Mouse (Mus musculus) urinary bladder, postnatal 25 days (tissue): ENCODE data around the gene B830017H08Rik.

Experiments
- DNase-seq: peaks from one replicate; pipeline ENCODE4 v3.0.0; 2022; ENCODE audit warnings: low spot score

Gene B830017H08Rik

DNA sequence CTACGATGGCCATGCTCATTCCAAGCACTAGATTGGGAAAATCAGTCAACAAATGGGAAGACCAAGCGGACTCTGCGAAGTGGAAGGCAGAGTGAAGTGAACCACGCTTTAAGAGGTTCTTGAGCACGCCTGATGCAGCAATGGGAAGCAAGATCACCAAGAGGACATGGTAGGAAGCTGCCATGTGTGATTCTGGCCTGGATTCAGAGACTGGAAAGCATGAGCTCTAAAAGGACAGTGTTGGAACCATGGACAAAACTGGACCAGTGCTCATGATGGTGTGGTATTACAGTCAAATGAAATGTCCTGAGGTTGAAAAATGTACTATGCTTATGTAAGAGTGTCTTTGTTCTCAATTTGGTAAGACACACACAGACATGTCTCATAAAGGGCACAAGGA, 18.4 kb downstream of the B830017H08Rik start:
- DNase-seq, result no peak

DNA sequence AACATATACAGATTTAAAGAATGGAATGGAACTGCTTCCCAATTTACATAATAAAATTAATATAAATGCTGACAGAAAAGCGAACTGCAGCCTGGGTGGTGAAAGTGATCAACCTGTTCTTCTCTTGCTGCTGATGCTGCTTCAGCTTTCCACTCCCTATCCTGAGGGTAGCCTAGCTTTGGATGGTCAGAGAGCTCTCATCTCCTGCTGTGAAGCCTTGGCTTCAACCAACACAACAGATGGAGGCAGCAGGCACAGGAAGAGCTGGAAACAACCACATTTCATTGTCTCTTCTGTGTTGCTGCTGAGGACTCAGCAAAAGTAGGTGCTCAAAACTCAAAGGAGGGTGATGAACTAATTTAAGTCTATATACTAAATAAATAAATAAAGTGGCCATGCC, 18.9 kb downstream of the B830017H08Rik start:
- DNase-seq, result no peak

DNA sequence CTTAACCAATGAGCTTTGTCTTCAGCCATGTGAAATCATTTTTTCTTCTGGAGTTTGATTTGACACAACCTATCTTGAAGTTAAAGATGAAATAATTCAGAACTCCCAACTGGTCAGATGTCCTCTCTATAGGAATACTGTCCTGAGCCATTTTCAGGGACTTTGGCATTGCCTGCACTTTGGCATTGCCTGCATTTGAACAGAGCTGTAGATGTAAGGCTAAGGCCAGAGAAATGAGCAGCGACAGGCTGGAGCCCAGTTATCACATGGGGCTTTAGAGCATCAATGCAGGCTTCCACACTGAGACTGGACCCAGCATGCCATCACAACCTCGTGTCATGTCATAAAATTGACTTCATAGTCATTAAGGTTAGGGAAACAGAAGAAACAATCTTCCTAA, 20.3 kb downstream of the B830017H08Rik start:
- DNase-seq, result no peak

DNA sequence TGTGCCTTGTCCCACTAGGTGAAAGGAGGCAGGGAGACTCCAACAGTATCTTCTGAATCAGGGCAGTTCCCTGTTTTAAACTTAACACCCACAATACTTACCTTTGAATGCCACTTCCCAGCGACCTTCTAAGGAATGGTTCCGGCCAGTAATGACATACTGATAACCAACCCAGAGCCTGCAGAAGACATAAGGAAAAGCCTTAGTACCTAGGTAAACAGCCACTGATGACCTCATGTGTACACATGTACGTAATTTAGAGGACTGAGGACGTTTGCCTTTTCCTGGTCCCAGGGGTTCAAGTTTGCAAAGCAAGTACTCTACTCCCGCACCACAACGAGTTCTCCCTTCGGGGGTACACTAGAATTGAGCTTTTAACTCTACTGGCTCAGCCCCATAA, 24.2 kb downstream of the B830017H08Rik start:
- no peak for DNase-seq

DNA sequence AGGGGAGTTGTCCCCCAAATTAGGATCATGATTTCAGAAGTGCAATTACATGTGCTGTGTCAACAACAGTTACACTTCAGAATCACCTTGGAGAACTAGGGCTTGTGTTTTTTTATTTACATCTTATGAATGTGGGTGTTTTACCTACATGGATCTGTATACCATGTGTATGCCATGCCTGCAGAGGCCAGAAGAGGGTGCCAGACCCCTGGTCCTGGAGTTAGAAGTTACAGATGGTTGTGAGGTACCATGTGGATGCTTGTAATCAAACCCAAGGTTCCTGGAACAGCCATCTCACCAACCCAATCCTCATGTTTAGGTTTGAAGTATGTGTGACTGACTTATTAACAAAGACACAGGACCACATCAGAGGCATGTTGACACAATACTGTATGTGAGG, 25.7 kb downstream of the B830017H08Rik start:
- no peak for DNase-seq

DNA sequence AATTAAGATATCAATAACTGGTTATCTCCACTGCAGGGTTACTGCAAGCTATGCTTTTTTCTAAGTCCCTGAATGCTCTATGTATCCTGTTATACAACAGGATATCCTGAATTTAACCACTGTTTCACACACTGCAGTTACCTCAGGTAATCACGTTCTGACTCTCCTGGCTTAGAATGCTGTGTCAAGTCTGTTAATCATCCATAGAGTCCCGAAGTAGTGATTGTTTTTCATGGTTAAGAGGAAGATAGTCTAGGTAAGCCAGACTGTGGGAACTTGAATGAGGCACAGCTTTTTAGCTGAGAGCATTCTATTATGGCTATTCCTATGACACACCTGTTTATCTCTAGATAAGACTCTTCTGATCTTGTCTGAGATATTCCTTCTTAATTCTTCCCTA, 32.4 kb downstream of the B830017H08Rik start:
- no peak for DNase-seq

DNA sequence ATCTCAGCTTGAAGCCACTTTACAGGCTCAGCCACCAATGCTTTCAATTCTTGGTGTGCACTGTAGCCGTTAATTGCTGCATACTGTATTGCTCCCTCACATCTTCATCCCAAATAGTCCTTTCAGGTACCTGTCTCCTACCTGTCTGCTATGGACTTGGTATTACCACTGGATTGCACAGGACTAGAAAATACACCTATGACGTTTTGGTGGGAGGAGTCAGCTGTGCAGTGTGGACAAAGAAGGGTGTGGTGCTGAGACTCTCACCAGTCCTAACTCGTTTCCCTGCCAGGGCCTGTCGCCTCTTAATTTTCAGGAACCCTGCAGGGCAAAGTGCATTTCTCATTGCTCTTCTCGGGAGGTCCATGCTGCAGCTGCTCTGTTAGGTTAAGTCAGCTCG, 32.8 kb downstream of the B830017H08Rik start:
- DNase-seq, result peak; percentile 34

DNA sequence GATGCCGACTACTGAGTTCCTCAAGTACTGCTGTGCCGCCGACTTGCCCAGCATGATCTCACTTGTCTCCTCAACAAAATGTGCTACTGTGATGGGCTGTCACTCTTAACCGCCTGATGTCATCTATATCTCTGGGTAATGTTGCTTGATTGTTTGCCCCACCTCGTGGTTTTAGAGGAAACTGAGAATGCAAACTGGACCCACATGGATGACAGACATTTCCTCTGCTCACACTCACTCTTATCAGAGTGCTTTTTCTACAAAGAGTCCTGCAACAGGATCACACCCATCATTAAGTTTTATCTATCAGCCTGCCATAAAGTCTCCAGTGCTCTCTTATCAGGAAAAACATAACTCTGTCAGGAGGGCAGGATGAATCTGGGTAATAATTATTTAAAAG, 38.3 kb downstream of the B830017H08Rik start:
- DNase-seq, result no peak

DNA sequence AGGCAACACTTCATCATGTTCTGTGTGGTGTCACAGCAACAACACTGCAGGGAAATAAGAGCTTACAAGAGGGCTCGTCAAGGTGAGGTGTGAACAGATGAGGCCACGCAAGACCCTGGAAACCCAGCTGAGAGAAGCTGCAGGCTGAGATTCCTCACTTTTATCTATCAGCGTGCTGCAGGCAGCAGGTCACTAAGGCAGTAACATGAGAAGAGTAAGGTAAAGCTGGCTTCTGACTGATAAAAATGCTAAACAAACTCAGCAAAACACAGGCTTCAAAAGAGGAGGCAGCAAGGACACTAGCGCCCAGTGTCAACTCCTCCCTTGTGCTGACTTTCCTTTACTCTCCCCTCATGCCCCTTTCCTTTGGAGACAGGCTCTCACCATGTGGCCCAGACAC, 40.1 kb downstream of the B830017H08Rik start:
- no peak for DNase-seq

DNA sequence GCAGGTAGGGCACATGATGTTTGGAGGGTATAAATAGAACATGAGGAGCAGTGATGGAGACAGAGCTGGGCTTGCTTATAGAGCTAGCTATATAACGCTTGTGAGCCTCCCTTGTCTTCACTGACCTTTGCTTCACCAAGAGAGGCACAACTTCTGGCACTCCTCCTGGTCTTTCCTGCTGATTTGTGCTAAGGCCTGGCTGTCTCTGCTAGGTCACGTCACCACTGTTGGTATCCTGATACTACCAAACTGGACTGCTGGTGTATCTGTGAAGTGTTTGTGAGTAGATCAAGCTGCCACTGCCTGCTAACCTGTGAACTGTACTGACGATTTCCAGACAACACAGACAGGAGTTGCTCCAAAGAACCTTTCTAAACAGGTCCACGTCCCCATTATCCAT, 42.3 kb downstream of the B830017H08Rik start:
- DNase-seq, result no peak

DNA sequence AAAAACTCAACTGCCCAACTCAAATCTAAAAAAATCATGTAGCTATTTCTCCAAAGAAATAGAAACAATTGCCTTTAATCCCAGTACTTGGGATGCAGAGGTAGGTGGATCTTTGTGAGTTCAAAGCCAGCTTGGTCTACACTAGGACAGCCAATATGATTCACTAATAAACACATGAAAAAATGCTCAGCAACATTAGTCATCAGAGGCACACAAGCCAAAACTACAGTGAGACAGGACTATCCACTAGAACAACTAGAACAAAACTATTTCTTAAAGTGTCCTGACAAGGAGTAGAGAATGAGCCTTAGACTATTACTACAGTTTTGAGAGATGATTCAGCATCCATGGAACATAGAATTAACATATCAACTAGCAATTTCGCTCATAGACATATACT, 43.2 kb downstream of the B830017H08Rik start:
- no peak for DNase-seq

DNA sequence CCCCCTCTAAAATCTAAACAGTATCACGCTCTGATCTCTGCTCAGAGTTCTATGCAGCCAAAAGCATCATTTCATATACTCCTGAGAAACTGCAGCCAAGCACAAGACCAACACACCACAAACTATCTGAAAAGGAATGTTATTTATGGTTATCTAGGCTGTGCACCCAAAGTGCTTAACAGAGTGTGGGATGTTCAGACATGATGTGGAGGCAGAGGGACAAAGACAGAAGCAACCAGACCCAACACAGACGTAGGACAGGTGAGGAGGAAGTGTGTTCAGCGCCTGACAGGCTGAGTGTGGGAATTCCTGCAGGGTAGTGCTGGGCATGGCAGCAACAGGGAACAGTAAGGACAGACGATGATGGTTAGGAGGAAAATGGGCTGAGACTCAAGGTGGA, 46.6 kb downstream of the B830017H08Rik start:
- DNase-seq, result no peak

DNA sequence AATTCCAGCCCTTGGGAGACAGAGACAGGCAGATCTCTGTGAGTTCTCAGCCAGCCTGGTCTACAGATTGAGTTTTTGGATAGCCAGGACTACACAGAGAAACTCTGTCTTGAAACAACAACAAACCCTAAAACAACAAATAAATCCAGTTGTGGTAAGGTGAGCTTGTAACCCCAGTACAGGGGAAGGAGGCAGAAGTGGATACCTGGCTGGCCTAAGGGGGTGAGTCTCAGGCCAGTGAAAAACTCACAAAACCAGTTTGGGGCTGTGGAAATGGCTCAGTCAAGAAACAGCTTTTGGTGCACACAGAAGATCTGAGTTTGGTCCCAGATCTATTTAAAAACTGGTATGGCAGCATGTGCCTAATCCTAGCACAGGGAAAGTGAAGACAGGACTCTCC, 49.3 kb downstream of the B830017H08Rik start:
- no peak for DNase-seq

DNA sequence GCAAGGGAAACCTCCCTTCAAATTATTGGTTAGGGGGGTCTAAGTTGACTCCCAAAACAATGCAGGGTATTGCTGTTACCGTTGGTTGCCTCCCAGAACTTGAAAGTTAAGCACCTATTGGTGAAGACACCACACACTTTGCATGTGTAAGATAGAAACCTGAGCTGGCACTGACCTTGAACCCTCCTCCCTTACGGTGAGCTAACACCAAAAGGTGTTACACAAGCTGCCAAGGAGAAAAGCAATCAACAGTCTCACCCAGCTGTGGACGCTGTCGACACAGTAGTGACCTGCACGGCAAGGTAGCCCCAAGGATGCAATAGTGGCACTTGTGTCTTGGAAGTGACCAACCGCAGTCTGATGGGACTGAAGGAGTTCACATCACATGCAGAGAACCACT, 51.2 kb downstream of the B830017H08Rik start:
- no peak for DNase-seq
